Mouse (Mus musculus) myocyte (in vitro differentiated cells): ENCODE results near the gene Lsm2.

Source experiments
- E2F4 ChIP-seq: IDR thresholded peaks from one replicate; pipeline ENCODE4 v1.6.1; 2011; ENCODE audit warnings: mild to moderate bottlenecking, control low read depth, moderate library complexity; ENCODE audit not compliant: insufficient read depth
- USF1 ChIP-seq: IDR thresholded peaks from one replicate; pipeline ENCODE4 v1.6.1; 2011; ENCODE audit warnings: low read depth, mild to moderate bottlenecking, control low read depth, moderate library complexity

GRCm38 (mm10) chr17:35024691-35025488 lies 43.2 kb downstream of the Lsm2 start:
- TF ChIP-seq USF1 (no peak), E2F4 (no peak)
